Mouse (Mus musculus): ENCODE measurements around the gene Stxbp6.

Stxbp6 gene

DNA sequence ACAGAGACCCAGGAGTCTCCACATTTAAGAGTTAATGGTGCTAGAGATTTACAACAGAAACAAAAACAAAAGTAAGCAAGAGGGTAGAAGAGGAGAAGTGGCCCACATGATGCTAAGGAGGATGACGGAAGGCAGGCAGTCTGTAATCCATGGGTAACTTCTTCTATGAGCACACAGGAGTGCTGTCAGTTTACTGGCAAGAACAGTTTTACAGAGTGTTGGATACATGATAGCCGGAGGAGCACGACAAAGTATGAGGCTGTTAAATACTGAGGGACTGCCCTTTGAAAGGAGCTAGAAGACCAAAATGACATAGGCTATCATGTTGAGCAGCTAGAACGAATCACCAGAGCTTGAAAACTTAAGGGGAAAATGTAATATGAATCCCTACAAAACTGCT lies 81.7 kb downstream of the Stxbp6 start:
- DNase-seq = no peak

DNA sequence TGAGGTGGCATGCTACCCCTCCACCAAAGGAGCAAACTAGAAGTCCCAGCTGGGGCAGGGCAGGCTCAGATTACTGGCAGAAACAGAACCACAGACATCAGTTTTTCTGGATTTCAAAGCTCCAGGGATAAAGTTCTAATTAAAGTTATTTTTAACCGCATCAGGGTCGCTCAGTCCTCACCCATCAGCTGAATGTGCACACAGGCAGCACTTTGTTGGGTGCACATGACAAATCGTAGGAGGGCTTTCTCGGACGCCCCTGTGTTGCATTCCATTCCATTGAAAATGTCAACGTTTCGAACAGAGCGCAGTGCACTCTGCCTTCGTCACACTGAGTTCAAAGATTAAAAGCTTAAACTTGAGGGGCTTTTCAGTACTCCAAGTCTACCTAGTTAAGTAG lies 84.1 kb downstream of the Stxbp6 start:
- no peak for DNase-seq

- no peak for DNase-seq
These were observed 85.5 kb downstream of the Stxbp6 start for GRCm38 (mm10) chr12:44989011-44989410.

- no peak for DNase-seq
These were observed 86.7 kb downstream of the Stxbp6 start for GRCm38 (mm10) chr12:44987762-44988161.

DNA sequence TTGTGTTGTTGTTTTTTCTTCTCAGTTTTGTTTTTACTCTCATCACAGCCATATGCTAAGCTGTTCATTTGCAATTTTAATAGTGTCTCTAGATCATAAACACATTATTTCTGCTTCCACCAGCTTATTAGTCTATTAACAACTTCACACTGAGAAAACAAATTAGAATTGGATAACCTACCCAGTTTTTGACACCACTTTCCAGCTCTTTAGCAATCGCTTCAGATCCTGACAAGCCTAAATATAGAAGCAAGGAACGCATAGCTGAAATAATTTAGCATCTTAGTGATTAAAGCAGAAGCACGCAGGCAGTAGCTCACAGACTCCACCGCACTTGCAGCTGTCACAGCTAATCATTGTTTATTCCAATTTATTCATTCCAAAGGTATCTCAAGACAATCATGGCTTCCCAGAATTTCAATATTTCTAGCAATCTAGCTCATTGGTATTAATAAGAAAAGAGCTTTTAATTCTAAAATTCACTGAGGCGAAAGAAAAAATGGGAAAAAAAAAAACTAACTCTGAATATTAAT lies 95.1 kb downstream of the Stxbp6 start:
- no peak for DNase-seq

- no peak for DNase-seq
These were observed 99.2 kb downstream of the Stxbp6 start for GRCm38 (mm10) chr12:44975266-44975665.

- no peak for DNase-seq
These were observed 103.0 kb downstream of the Stxbp6 start for GRCm38 (mm10) chr12:44971477-44971876.

GRCm38 (mm10) chr12:44967448-44967847 lies 107.1 kb downstream of the Stxbp6 start:
- no peak for DNase-seq

GRCm38 (mm10) chr12:44957474-44957873 lies 117.0 kb downstream of the Stxbp6 start:
- DNase-seq = no peak

DNA sequence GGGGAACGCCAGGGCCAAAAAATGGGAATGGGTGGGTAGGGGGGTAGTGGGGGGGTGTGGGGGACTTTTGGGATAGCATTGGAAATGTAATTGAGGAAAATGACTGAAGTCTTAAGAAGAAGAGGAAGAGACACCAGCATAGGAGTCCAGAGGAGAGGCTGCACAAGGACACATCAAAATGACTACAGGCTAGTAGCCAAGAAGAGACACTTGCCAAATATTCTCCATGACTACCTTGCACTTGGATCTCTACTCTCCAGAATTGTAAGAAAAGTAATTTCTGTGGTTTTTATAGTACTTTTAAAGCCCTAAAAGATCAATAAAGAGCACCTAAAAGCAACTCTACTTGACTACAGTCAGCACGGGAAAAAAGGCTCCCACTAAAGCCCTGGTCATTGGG lies 121.4 kb downstream of the Stxbp6 start:
- no peak for DNase-seq

- no peak for DNase-seq
These were observed 122.4 kb downstream of the Stxbp6 start for GRCm38 (mm10) chr12:44952072-44952471.

DNA sequence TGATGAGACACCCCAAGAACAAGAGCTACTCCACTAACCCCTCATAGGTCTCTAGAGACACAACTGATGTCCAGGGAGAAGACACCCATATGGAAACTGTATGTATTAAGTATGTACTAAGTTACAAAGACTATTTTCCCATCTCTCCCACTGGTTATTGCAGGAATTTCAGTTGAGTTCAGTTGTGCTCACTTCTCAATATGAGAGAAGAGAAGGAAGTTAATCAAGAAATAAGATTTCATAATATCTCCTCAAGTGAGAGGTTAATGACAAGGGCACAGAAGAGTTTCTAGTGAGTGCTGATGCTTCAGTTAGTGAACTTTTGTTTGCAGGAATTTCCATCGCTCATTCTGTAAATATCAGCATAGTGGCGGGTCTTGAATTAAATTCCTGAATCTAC lies 124.0 kb downstream of the Stxbp6 start:
- DNase-seq = no peak

GRCm38 (mm10) chr12:44947823-44948222 lies 126.7 kb downstream of the Stxbp6 start:
- DNase-seq = no peak

GRCm38 (mm10) chr12:44940325-44940724 lies 134.2 kb downstream of the Stxbp6 start:
- no peak for DNase-seq

GRCm38 (mm10) chr12:44939106-44939505 lies 135.4 kb downstream of the Stxbp6 start:
- no peak for DNase-seq

- no peak for DNase-seq
These were observed 141.6 kb downstream of the Stxbp6 start for GRCm38 (mm10) chr12:44932954-44933353.

DNA sequence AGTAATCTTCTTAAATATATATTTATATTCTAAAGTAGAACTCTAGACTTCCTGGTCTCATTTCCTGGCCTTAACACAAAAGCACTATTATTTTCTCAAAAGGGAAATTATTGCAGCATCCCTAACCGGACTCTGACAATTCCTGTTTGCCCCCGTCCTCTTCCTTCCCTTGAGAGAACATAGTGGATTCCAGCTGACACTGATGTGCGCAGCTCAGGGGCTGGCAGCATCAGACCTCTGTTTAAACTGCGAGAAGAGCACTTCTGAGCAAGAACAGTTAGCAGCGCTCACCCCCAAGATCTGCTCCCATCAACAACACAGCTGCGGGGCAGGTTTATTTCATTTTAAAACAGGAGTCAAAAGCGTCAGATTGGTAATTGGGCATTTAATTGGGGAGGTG lies 142.8 kb downstream of the Stxbp6 start:
- DNase-seq = no peak

DNA sequence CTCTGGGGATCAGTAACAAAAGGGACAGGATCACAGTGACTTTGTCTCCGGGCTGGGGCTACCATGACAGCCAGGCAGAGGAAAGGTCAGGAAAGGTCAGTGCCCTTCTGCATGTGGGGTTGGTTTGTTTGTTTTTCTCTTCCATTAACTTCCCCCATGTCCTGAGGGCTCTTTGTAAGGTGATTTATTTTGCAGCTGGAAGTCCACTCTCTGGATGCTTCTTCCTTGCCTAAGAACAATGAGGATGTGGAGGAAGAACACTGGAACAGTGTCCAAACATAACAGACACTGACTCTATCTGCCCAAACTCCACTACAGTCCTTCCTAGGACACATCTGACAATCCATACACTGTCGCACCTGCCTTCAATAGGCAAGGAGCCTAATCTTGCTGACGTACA lies 146.1 kb downstream of the Stxbp6 start:
- DNase-seq = no peak

DNA sequence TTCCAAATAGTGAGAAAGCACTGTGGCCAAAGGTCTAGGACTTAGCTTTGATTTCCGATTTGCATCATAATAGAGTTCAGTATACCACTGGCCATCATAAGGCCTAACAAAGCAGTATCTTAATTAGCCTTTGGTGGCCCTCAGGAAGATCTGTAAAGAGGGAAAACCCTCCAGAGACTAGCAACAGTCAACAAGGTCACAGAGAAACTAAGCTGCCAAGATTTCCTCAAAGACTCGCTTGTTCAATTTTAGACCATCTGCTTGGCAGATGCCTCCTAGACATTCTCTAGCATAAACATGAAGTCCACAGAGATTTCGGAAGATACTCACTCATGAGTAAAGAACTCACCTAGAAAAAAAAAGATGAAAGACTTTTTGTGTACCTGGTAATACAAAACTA lies 148.6 kb downstream of the Stxbp6 start:
- DNase-seq = no peak

DNA sequence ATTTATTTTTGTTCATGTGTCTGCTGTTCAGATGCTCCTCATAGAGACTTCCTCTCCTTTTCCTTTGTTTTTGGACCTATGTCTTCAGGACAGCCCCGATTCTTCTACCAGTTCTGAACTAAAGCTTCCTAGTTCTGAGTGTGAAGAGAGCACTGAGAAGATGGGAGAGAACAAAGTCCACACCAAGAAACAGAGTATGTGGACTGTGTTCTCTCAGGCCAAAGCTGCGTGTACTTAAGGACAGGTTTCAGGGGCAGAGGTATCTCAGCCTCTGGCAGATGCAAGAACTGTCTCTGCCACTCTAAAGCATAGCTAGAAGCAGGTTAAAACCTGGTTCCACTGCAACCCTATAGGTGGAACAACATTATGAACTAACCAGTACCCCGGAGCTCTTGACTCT lies 151.2 kb downstream of the Stxbp6 start:
- DNase-seq = no peak

GRCm38 (mm10) chr12:44922241-44922640 lies 152.3 kb downstream of the Stxbp6 start:
- no peak for DNase-seq

GRCm38 (mm10) chr12:44919613-44920012 lies 154.9 kb downstream of the Stxbp6 start:
- DNase-seq = no peak

DNA sequence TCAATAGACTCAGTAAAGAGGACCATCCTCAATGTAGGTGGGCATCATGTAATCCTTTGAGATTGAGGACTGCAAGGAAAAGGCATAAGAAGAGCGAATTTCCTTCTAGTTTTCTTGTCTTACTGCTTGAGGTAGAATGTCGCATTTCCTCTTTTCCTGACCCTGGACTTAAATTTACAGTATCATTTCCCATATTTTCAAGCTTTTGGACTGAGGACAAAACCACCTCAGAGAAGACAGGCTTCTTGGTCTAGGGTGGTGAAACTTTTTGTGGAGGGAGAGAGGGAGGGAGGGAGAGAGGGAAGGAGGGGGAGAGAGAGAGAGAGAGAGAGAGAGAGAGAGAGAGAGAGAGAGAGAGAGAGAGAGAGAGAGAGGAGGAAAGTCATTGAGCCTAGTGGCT lies 155.6 kb downstream of the Stxbp6 start:
- no peak for DNase-seq

DNA sequence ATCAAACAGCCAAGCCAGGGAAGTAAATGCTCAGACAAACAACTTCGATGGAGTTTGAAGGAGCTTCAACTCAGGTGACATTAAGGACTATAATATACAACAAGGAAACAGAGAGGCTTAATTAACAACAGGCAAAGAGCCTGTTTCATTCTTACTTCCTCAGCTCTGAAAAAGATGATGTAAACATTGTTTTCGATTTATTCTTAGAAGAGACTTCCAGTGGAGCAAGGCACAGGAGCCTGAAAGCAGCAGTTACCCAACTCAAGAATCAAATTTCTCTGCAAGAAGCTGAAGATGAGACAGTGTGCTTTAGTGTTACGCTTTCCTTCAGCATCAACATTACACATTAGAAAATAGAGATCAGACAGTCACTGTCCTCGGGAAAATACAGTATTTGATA lies 160.7 kb downstream of the Stxbp6 start:
- no peak for DNase-seq

DNA sequence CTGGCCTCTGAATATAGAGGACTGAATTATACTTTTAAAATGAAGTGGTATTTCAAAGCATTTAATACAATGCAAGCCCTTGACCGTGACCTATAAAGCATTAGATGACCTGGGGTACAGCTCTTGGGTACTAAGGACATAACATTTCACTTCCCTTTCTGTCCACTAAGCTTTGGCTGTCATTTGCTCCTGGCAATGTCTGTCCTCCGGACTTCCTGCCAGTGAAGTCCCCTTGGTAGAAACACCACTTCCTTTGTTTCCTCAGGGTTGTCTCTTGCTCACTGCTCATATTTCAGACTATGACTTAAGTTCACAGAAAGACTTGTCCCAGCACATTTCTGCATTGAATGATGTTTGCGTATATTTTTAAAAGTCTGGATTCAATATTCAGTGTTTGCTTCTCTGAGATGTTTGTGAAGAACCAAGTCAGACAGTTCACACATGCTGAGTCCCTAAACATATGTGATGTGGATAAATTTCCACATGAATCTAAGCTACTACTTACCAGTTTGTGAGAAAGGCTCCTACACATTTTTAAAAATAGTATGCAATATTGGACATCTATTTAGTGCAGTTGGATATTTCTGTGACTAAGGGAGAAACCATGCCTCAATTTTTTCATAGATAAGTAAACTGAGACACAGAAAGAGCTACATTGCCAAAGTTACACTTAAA lies 166.3 kb downstream of the Stxbp6 start:
- DNase-seq = no peak
